Mouse (Mus musculus) heart, adult 2 months (tissue): ENCODE data around the gene Rps6ka6.

Experiments used
- CTCF ChIP-seq: fragments of 200-600 bp; IDR thresholded peaks from 2 replicates; pipeline ENCODE4 v1.8.1; 2022; ENCODE audit warnings: antibody characterized with exemption, mild to moderate bottlenecking, moderate library complexity
- EP300 ChIP-seq: fragments of 200-500 bp; IDR thresholded peaks from 2 replicates; pipeline ENCODE4 v1.6.1; 2011; ENCODE audit warnings: low read depth, low read length, control low read depth; ENCODE audit not compliant: insufficient read depth

- TF ChIP-seq CTCF (no peak), EP300 (no peak)
Measured at GRCm38 (mm10) chrX:111463565-111464093, 74.1 kb downstream of the Rps6ka6 start.
